Mouse (Mus musculus) ES-E14 (cell line): ENCODE data around the gene Nsg1.

Source experiments
- HCFC1 ChIP-seq: IDR thresholded peaks from 2 replicates; pipeline ENCODE4 v1.6.1; 2012; ENCODE audit warnings: low read length, inconsistent platforms, borderline replicate concordance; ENCODE audit not compliant: insufficient read depth
- MAFK ChIP-seq: IDR thresholded peaks from 2 replicates; pipeline ENCODE4 v1.6.1; 2014; ENCODE audit warnings: mild to moderate bottlenecking, low read depth, low read length, inconsistent platforms; ENCODE audit not compliant: insufficient read depth

DNA sequence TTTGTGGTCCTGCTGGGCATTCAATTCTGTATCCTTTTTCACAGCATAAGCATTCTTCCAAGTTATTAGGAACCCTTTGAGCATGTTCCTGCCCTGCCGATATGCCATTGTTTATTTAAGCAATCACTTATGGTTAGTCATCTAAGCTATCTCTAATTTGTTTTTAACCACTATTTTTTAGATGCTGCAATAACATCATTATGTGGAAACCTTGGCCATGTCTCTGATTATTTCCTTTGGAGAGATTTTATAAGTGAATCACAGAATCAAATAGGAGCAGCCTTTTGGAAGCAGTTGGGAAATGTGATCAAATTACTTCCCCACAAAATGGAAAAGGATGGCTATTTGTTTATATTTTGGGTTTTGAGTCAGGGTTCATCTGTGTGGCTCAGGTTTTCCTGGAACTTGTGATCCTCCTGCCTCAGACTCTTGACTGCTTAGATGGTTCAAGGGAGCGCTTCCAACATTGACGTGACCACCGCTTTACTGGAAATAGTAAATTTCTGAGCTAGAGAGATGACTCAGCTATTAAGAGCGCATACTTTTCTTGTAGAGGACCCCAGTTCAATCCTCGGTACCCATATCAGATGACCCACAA lies 25.1 kb upstream of the Nsg1 start:
- TF ChIP-seq HCFC1 (no peak), MAFK (no peak)
